Mouse (Mus musculus) midbrain, embryonic 10.5 days (tissue): ENCODE measurements around the gene Epb41l3. TPM values are rescaled to one million over a fixed set of nuclear protein-coding genes. Genes with fewer than 3 reads are reported as not detected.
A peak's percentile ranks its signal among the peaks of the same experiment; 100 is the strongest.

Experiments used
- DNase-seq: peaks from one replicate; pipeline ENCODE4 v3.0.0-alpha.2; 2017; ENCODE audit warnings: low spot score
- H3K27ac ChIP-seq: fragments of 300-500 bp; sonication (generic); replicated peaks from 2 replicates; pipeline ENCODE4 v1.5.1; 2016; ENCODE audit warnings: mild to moderate bottlenecking
- H3K27me3 ChIP-seq: fragments of 300-500 bp; sonication (generic); 2 replicates; pipeline ENCODE4 v1.6.1; 2016; ENCODE audit warnings: low read depth, mild to moderate bottlenecking; ENCODE audit not compliant: poor library complexity, severe bottlenecking
- H3K36me3 ChIP-seq: fragments of 300-500 bp; sonication (generic); 2 replicates; pipeline ENCODE4 v1.6.1; 2016; ENCODE audit warnings: mild to moderate bottlenecking, moderate library complexity
- H3K4me1 ChIP-seq: fragments of 300-500 bp; sonication (generic); 2 replicates; pipeline ENCODE4 v1.6.1; 2016
- H3K4me3 ChIP-seq: fragments of 300-500 bp; sonication (generic); 2 replicates; pipeline ENCODE4 v1.5.1; 2016; ENCODE audit warnings: mild to moderate bottlenecking, moderate library complexity
- H3K9me3 ChIP-seq: fragments of 300-500 bp; sonication (generic); replicated peaks from 2 replicates; pipeline ENCODE4 v1.6.1; 2016; ENCODE audit warnings: mild to moderate bottlenecking
- WGBS: fragments of 180-500 bp; shearing (Covaris S2); methylation state at CpG from one replicate; pipeline ENCODE4 v1.1.7; 2016; 5-methylcytosine and 5-hydroxymethylcytosine counted together
- polyA plus RNA-seq: library from polyadenylated mRNA; unstranded; fragments of >200 nt; fragmentation: Nextera tagmentation; extraction: Ambion mirVana; gene quantifications from 2 replicates; pipeline ENCODE4 v1.2.1, GENCODE M21; 2016

Epb41l3 gene
- polyA plus RNA-seq, 1 experiment from 2014 or later = 51.0 TPM

DNA sequence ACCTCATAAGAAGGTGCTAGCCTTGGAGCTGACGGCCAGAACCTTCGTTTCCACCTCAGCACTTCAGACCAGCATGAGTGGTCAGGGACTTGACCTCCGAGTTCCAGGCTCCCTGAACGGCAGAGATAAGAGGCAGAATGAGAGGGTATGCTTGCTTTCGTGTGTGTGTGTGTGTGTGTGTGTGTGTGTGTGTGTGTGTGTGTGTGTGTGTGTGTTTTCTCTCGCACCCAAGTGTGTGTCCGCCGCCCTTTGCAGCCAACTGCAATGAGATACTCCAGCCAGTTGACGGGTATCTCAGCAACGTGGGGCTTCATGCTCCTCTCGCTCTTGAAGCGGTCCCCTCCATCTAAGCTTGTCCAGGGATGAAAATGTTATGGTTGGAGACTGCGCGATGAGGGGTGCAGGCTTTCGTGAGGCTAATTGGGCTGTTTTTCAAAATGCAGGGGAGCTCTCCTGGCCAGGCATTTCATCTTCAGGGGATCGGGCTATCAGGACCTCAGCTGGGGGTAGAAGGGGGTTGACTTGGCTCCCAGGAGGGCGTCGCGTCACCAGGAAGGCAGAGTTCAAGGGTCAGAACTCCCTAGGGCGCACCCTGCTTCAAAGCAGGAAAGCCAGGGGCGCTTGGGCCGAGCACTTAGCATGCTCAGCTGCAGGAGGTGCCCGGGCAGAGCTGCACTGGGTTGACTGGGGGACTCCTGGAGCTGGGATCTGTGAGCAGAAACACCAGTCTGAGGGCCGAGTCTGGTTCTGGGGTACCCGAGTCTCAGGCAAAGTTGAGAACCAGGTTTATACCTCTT lies 1.5 kb downstream of the Epb41l3 start:
- H3K27ac ChIP-seq = no peak overlapping the region
- H3K4me3 ChIP-seq = peak overlapping the region; percentile 71
- 2% methylated on average over 25 of the region's 25 CpGs for WGBS
- DNase-seq = peak; percentile 20
- H3K27me3 ChIP-seq = peaks cover 61% of the 10 kb centered on the region
- H3K9me3 ChIP-seq = no peaks in the 10 kb centered on the region
- no peaks in the 10 kb centered on the region for H3K36me3 ChIP-seq
- peaks cover 23% of the 10 kb centered on the region for H3K4me1 ChIP-seq

GRCm38 (mm10) chr17:69077544-69077920 lies 2.0 kb downstream of the Epb41l3 start:
- Histone ChIP-seq H3K4me3 (peak overlapping the region; percentile 71), H3K27ac (no peak overlapping the region), H3K4me1 (peaks cover 23% of the 10 kb centered on the region), H3K9me3 (no peaks in the 10 kb centered on the region), H3K36me3 (no peaks in the 10 kb centered on the region), H3K27me3 (peaks cover 61% of the 10 kb centered on the region)
- no peak for DNase-seq
- 8% methylated on average over 11 of the region's 11 CpGs for WGBS

DNA sequence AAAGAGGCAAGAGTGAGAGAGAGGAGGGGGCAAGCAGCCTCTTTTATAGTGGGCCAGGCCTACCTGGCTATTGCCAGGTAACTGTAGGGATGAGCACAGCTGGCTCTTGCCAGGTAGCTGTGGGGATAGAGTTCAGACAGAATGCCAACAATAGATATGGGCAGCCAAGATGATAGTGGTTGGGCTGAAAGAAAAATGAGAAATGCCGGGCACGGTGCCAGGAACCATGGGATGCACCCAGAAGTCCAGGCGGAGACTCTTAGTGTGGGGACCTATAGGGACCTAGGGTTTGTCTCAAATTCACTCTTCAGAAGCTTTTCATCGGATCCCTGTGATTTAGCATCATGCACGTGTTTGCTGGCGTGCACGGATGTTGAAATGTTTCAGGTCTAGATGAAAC lies 6.8 kb downstream of the Epb41l3 start:
- Histone ChIP-seq H3K4me1 (peaks cover 3% of the 10 kb centered on the region), H3K9me3 (no peaks in the 10 kb centered on the region), H3K27me3 (peaks cover 23% of the 10 kb centered on the region), H3K36me3 (no peaks in the 10 kb centered on the region), H3K27ac (no peak overlapping the region), H3K4me3 (no peak overlapping the region)
- no peak for DNase-seq
- 92% methylated on average over 7 of the region's 7 CpGs for WGBS

- WGBS = 90% methylated on average over 3 of the region's 3 CpGs
- DNase-seq = no peak
- Histone ChIP-seq H3K4me3 (no peak overlapping the region), H3K27ac (no peak overlapping the region), H3K4me1 (peaks cover 22% of the 10 kb centered on the region), H3K36me3 (no peaks in the 10 kb centered on the region), H3K27me3 (no peaks in the 10 kb centered on the region), H3K9me3 (no peaks in the 10 kb centered on the region)
Observed at GRCm38 (mm10) chr17:69091618-69092017, 16.1 kb downstream of the Epb41l3 start.

DNA sequence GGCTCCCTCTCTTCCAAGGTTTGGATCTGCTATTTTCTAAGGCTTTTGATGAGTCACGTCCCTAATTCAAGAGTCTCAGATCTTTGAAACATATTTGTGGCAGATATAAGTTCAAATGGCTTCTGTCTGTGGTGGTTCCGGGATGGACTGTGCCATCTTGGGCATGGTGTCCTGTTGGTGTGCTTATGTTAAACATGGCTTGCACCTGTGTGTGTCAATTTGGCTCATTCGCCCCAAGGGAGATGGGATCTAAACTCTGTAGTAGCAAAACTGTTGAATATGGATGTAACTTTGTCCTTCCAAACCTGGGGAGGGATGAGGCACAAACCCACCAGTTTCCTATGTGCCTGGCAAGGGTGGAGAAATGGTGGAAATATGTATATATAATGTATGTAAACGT lies 21.6 kb downstream of the Epb41l3 start:
- Histone ChIP-seq H3K4me1 (peaks cover 22% of the 10 kb centered on the region), H3K27me3 (no peaks in the 10 kb centered on the region), H3K4me3 (no peak overlapping the region), H3K36me3 (no peaks in the 10 kb centered on the region), H3K27ac (no peak overlapping the region), H3K9me3 (no peaks in the 10 kb centered on the region)
- 87% methylated on average over 4 of the region's 4 CpGs for WGBS
- DNase-seq = no peak

- Histone ChIP-seq H3K9me3 (no peaks in the 10 kb centered on the region), H3K36me3 (no peaks in the 10 kb centered on the region), H3K27me3 (no peaks in the 10 kb centered on the region), H3K4me3 (no peak overlapping the region), H3K27ac (no peak overlapping the region), H3K4me1 (peaks cover 13% of the 10 kb centered on the region)
- no peak for DNase-seq
- WGBS = 80% methylated on average over 7 of the region's 7 CpGs
Observed at GRCm38 (mm10) chr17:69097955-69098354, 22.5 kb downstream of the Epb41l3 start.

DNA sequence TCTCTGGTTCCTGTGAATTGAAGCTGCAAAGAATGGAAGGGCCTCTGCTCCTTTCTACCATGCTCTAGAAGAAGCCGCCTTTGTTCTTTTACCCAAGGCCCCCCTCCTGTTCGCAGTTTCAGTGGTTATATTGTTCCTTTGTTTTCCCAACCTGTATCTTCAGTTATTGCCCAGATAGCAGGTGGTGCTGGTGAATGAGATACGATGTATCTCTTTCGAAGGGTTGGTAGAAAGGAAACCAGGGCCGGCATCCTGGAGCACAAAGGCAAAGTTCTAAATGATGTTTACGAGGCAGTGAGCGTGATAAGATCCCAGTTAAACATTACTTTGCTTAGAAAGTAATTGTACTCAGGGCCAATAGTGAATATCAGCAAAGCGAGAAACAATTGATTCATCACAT lies 27.8 kb downstream of the Epb41l3 start:
- 76% methylated on average over 8 of the region's 8 CpGs for WGBS
- no peaks in the 10 kb centered on the region for H3K27me3 ChIP-seq
- H3K27ac ChIP-seq = no peak overlapping the region
- no peak for DNase-seq
- no peaks in the 10 kb centered on the region for H3K9me3 ChIP-seq
- no peaks in the 10 kb centered on the region for H3K4me1 ChIP-seq
- no peaks in the 10 kb centered on the region for H3K36me3 ChIP-seq
- H3K4me3 ChIP-seq = no peak overlapping the region

DNA sequence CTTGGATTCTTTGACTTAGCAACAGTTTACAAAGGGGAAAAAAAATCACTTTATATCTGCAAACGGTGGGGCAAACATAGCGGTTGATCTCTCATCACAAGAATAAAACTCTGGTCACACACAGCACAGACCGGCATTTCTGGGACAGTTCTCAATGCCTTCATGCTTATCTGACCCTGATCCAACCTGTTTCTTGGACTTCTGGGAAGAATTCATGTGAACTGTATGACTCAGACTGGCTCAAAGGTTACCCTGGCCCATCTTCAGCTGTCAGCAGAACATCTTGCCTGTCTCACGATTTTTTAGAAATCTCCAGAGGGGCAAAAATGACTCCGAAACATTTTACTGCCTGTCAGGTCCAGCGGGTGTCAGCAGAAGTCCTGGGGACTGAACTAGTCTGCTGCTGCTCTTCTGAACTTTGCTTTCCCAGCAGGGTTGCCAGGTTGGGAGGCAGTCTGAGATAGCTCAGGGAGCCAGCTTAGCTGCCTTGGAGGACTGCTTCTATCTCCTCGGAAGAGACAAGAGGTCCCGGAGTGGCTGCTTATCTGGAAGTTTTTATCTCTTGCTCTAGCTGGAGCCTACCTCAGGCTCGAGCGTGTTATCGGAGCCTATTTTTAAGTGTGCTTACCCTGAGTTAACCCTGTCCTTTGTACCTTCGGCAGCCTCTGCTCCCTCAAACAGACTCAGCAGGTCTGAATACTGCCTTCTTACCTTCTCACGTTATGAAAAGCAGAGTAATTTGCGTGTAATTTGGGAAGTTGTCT lies 29.7 kb downstream of the Epb41l3 start:
- Histone ChIP-seq H3K36me3 (no peaks in the 10 kb centered on the region), H3K4me1 (no peaks in the 10 kb centered on the region), H3K27me3 (no peaks in the 10 kb centered on the region), H3K27ac (no peak overlapping the region), H3K4me3 (no peak overlapping the region), H3K9me3 (no peaks in the 10 kb centered on the region)
- 71% methylated on average over 14 of the region's 14 CpGs for WGBS
- no peak for DNase-seq

- no peaks in the 10 kb centered on the region for H3K9me3 ChIP-seq
- WGBS = 43% methylated on average over 5 of the region's 5 CpGs
- H3K4me1 ChIP-seq = no peaks in the 10 kb centered on the region
- H3K27ac ChIP-seq = no peak overlapping the region
- H3K4me3 ChIP-seq = no peak overlapping the region
- DNase-seq = peak; percentile 33
- no peaks in the 10 kb centered on the region for H3K27me3 ChIP-seq
- H3K36me3 ChIP-seq = no peaks in the 10 kb centered on the region
Observed at GRCm38 (mm10) chr17:69105799-69106401, 30.4 kb downstream of the Epb41l3 start.

DNA sequence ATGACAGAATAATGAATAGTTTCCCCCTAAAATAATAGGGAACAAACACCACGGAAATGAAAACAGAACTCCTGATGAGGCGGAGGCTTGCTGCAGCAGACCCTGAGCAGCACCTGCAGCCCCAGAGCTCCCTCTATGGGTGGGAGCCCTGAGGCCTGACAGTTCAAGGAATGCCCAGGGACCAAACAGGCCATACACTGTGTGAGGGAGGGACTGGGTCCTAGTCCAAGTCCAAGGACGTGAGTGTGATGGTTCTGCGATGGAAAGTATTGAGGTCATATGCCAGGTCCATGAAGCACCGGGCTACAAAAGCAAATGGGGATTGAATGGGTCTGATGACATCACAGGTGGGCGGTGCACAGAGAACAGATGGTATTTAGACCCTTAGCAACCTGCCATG lies 33.7 kb downstream of the Epb41l3 start:
- Histone ChIP-seq H3K36me3 (no peaks in the 10 kb centered on the region), H3K4me1 (no peaks in the 10 kb centered on the region), H3K4me3 (no peak overlapping the region), H3K9me3 (no peaks in the 10 kb centered on the region), H3K27ac (no peak overlapping the region), H3K27me3 (no peaks in the 10 kb centered on the region)
- 65% methylated on average over 6 of the region's 6 CpGs for WGBS
- DNase-seq = no peak

- Histone ChIP-seq H3K4me1 (no peaks in the 10 kb centered on the region), H3K9me3 (no peaks in the 10 kb centered on the region), H3K36me3 (no peaks in the 10 kb centered on the region), H3K27ac (no peak overlapping the region), H3K4me3 (no peak overlapping the region), H3K27me3 (no peaks in the 10 kb centered on the region)
- no peak for DNase-seq
- 88% methylated on average over 2 of the region's 2 CpGs for WGBS
Observed at GRCm38 (mm10) chr17:69112232-69112631, 36.7 kb downstream of the Epb41l3 start.

- DNase-seq = no peak
- Histone ChIP-seq H3K4me3 (no peak overlapping the region), H3K27me3 (peaks cover 29% of the 10 kb centered on the region), H3K4me1 (peaks cover 21% of the 10 kb centered on the region), H3K9me3 (no peaks in the 10 kb centered on the region), H3K36me3 (no peaks in the 10 kb centered on the region), H3K27ac (no peak overlapping the region)
- WGBS = 95% methylated on average over 8 of the region's 8 CpGs
Observed at GRCm38 (mm10) chr17:69119183-69119582, 43.7 kb downstream of the Epb41l3 start.
